Mouse (Mus musculus) megakaryocyte, embryonic 14.5 days (primary cell): Measurements from ENCODE around the gene 9330182L06Rik.

ENCODE experiments used
- FLI1 ChIP-seq: IDR thresholded peaks from 2 replicates; pipeline ENCODE4 v1.6.1; 2012; ENCODE audit warnings: low read length, inconsistent platforms, mixed read lengths
- GATA1 ChIP-seq: IDR thresholded peaks from 3 replicates; pipeline ENCODE4 v1.6.1; 2012; ENCODE audit warnings: mixed read lengths, low read length, inconsistent platforms, borderline replicate concordance

GRCm38 (mm10) chr5:9345038-9345617, 79.2 kb downstream of the 9330182L06Rik start:
- TF ChIP-seq GATA1 (no peak), FLI1 (no peak)
